Mouse (Mus musculus): ENCODE results near the gene Mcu. TPM values are rescaled to one million over a fixed set of nuclear protein-coding genes. Genes with fewer than 3 reads are reported as not detected.

Mcu gene
- polyA plus RNA-seq, 1 experiment from 2014 or later = 27.8 TPM

GRCm38 (mm10) chr10:59554243-59554642, 62.2 kb downstream of the Mcu start:
- no peak overlapping the region for H3K9ac ChIP-seq
- no peaks in the 10 kb centered on the region for H3K36me3 ChIP-seq
- peaks cover 29% of the 10 kb centered on the region for H3K4me1 ChIP-seq (replicated peaks)
- no peak overlapping the region for H3K27ac ChIP-seq (ENCODE audit: poor library complexity, severe bottlenecking)
- H3K4me2 ChIP-seq = no peak overlapping the region
- no peak for ATAC-seq (ENCODE audit: insufficient number of reproducible peaks, low FRiP score)
- WGBS = 93% methylated on average over 1 of the region's 1 CpGs
- no peaks in the 10 kb centered on the region for H3K27me3 ChIP-seq (replicated peaks)
- H3K9me3 ChIP-seq (replicated peaks) = peaks cover 3% of the 10 kb centered on the region; the same call in 1 of the 2 replicates
- H3K4me3 ChIP-seq = no peak overlapping the region

GRCm38 (mm10) chr10:59552456-59552855, 64.0 kb downstream of the Mcu start:
- Histone ChIP-seq H3K36me3 (no peaks in the 10 kb centered on the region), H3K4me3 (no peak overlapping the region), H3K27ac (ENCODE audit: poor library complexity, severe bottlenecking) (no peak overlapping the region), H3K9ac (no peak overlapping the region), H3K4me2 (no peak overlapping the region), H3K9me3 (replicated peaks) (peaks cover 15% of the 10 kb centered on the region), H3K27me3 (replicated peaks) (no peaks in the 10 kb centered on the region), H3K4me1 (replicated peaks) (peaks cover 23% of the 10 kb centered on the region)
- no peak for ATAC-seq (ENCODE audit: insufficient number of reproducible peaks, low FRiP score)
- 28% methylated on average over 1 of the region's 1 CpGs for WGBS

GRCm38 (mm10) chr10:59548768-59549333, 67.6 kb downstream of the Mcu start:
- Histone ChIP-seq H3K9me3 (replicated peaks) (peaks cover 21% of the 10 kb centered on the region), H3K9ac (no peak overlapping the region), H3K4me2 (no peak overlapping the region), H3K36me3 (peaks cover 9% of the 10 kb centered on the region), H3K4me1 (replicated peaks) (peaks cover 7% of the 10 kb centered on the region; the same call in 1 of the 2 replicates), H3K4me3 (no peak overlapping the region), H3K27me3 (replicated peaks) (no peaks in the 10 kb centered on the region), H3K27ac (ENCODE audit: poor library complexity, severe bottlenecking) (no peak overlapping the region)
- no peak for ATAC-seq (ENCODE audit: insufficient number of reproducible peaks, low FRiP score)
- WGBS = 83% methylated on average over 11 of the region's 11 CpGs

- Histone ChIP-seq H3K4me3 (no peak overlapping the region), H3K4me2 (no peak overlapping the region), H3K9ac (no peak overlapping the region), H3K27me3 (replicated peaks) (no peaks in the 10 kb centered on the region), H3K27ac (ENCODE audit: poor library complexity, severe bottlenecking) (no peak overlapping the region), H3K4me1 (replicated peaks) (peaks cover 7% of the 10 kb centered on the region; the same call in 1 of the 2 replicates), H3K9me3 (replicated peaks) (peaks cover 23% of the 10 kb centered on the region), H3K36me3 (peaks cover 12% of the 10 kb centered on the region)
- WGBS = 71% methylated on average over 6 of the region's 6 CpGs
- ATAC-seq (ENCODE audit: insufficient number of reproducible peaks, low FRiP score) = no peak
Observed at GRCm38 (mm10) chr10:59548211-59548610, 68.3 kb downstream of the Mcu start.

- WGBS = 54% methylated on average over 7 of the region's 7 CpGs
- peaks cover 23% of the 10 kb centered on the region for H3K9me3 ChIP-seq (replicated peaks)
- H3K4me2 ChIP-seq = no peak overlapping the region
- peaks cover 12% of the 10 kb centered on the region for H3K36me3 ChIP-seq
- peaks cover 3% of the 10 kb centered on the region; the same call in 1 of the 2 replicates for H3K4me1 ChIP-seq (replicated peaks)
- ATAC-seq (ENCODE audit: insufficient number of reproducible peaks, low FRiP score) = no peak
- no peak overlapping the region for H3K27ac ChIP-seq (ENCODE audit: poor library complexity, severe bottlenecking)
- no peaks in the 10 kb centered on the region for H3K27me3 ChIP-seq (replicated peaks)
- no peak overlapping the region for H3K4me3 ChIP-seq
- H3K9ac ChIP-seq = no peak overlapping the region
Observed at GRCm38 (mm10) chr10:59547426-59547825, 69.1 kb downstream of the Mcu start.

GRCm38 (mm10) chr10:59545169-59545568, 71.3 kb downstream of the Mcu start:
- Histone ChIP-seq H3K27me3 (replicated peaks) (no peaks in the 10 kb centered on the region), H3K4me1 (replicated peaks) (peaks cover under 1% of the 10 kb centered on the region), H3K4me2 (no peak overlapping the region), H3K9me3 (replicated peaks) (peaks cover 23% of the 10 kb centered on the region), H3K36me3 (peaks cover 12% of the 10 kb centered on the region), H3K27ac (ENCODE audit: poor library complexity, severe bottlenecking) (no peak overlapping the region), H3K9ac (no peak overlapping the region), H3K4me3 (no peak overlapping the region)
- WGBS = 90% methylated on average over 7 of the region's 7 CpGs
- ATAC-seq (ENCODE audit: insufficient number of reproducible peaks, low FRiP score) = no peak

GRCm38 (mm10) chr10:59543351-59543750, 73.1 kb downstream of the Mcu start:
- peaks cover 19% of the 10 kb centered on the region for H3K4me1 ChIP-seq (replicated peaks)
- H3K4me3 ChIP-seq = no peak overlapping the region
- 84% methylated on average over 9 of the region's 9 CpGs for WGBS
- ATAC-seq (ENCODE audit: insufficient number of reproducible peaks, low FRiP score) = no peak
- H3K9ac ChIP-seq = no peak overlapping the region
- H3K9me3 ChIP-seq (replicated peaks) = peaks cover 19% of the 10 kb centered on the region
- peaks cover 12% of the 10 kb centered on the region for H3K36me3 ChIP-seq
- no peaks in the 10 kb centered on the region for H3K27me3 ChIP-seq (replicated peaks)
- H3K4me2 ChIP-seq = no peak overlapping the region
- H3K27ac ChIP-seq (ENCODE audit: poor library complexity, severe bottlenecking) = no peak overlapping the region

GRCm38 (mm10) chr10:59541466-59541865, 75.0 kb downstream of the Mcu start:
- Histone ChIP-seq H3K27me3 (replicated peaks) (no peaks in the 10 kb centered on the region), H3K9ac (no peak overlapping the region), H3K36me3 (peaks cover 9% of the 10 kb centered on the region), H3K4me3 (no peak overlapping the region), H3K4me2 (no peak overlapping the region), H3K9me3 (replicated peaks) (peaks cover 7% of the 10 kb centered on the region), H3K4me1 (replicated peaks) (peaks cover 26% of the 10 kb centered on the region), H3K27ac (ENCODE audit: poor library complexity, severe bottlenecking) (no peak overlapping the region)
- ATAC-seq (ENCODE audit: insufficient number of reproducible peaks, low FRiP score) = no peak
- 86% methylated on average over 11 of the region's 11 CpGs for WGBS

- Histone ChIP-seq H3K4me1 (replicated peaks) (peaks cover 26% of the 10 kb centered on the region), H3K36me3 (0 out of 2 replicates have a peak, but pooled peaks cover 4% of the 10 kb centered on the region), H3K9me3 (replicated peaks) (peaks cover 3% of the 10 kb centered on the region; the same call in 1 of the 2 replicates), H3K4me3 (no peak overlapping the region), H3K4me2 (no peak overlapping the region), H3K27ac (ENCODE audit: poor library complexity, severe bottlenecking) (no peak overlapping the region), H3K27me3 (replicated peaks) (no peaks in the 10 kb centered on the region), H3K9ac (no peak overlapping the region)
- no peak for ATAC-seq (ENCODE audit: insufficient number of reproducible peaks, low FRiP score)
- WGBS = 88% methylated on average over 3 of the region's 3 CpGs
Observed at GRCm38 (mm10) chr10:59540596-59540995, 75.9 kb downstream of the Mcu start.

- 0 out of 2 replicates have a peak, but pooled peaks have one; percentile 33 for ATAC-seq (ENCODE audit: insufficient number of reproducible peaks, low FRiP score)
- Histone ChIP-seq H3K4me2 (peak overlapping the region; percentile 83), H3K4me1 (replicated peaks) (peaks cover 26% of the 10 kb centered on the region), H3K36me3 (0 out of 2 replicates have a peak, but pooled peaks cover 4% of the 10 kb centered on the region), H3K9me3 (replicated peaks) (peaks cover 3% of the 10 kb centered on the region; the same call in 1 of the 2 replicates), H3K4me3 (no peak overlapping the region), H3K27me3 (replicated peaks) (no peaks in the 10 kb centered on the region), H3K9ac (no peak overlapping the region), H3K27ac (ENCODE audit: poor library complexity, severe bottlenecking) (0 out of 2 replicates have a peak overlapping the region, but pooled peaks have one; percentile 8)
- 77% methylated on average over 3 of the region's 3 CpGs for WGBS
Observed at GRCm38 (mm10) chr10:59540081-59540480, 76.4 kb downstream of the Mcu start.

- peak overlapping the region; percentile 50 for H3K4me3 ChIP-seq
- H3K9me3 ChIP-seq (replicated peaks) = peaks cover 3% of the 10 kb centered on the region; the same call in 1 of the 2 replicates
- peak overlapping the region; percentile 69 for H3K9ac ChIP-seq
- H3K36me3 ChIP-seq = 0 out of 2 replicates have a peak, but pooled peaks cover 4% of the 10 kb centered on the region
- peak overlapping the region; percentile 75 for H3K27ac ChIP-seq (ENCODE audit: poor library complexity, severe bottlenecking)
- no peaks in the 10 kb centered on the region for H3K27me3 ChIP-seq (replicated peaks)
- peak overlapping the region; percentile 83 for H3K4me2 ChIP-seq
- 1% methylated on average over 12 of the region's 12 CpGs for WGBS
- H3K4me1 ChIP-seq (replicated peaks) = peaks cover 26% of the 10 kb centered on the region
- ATAC-seq (ENCODE audit: insufficient number of reproducible peaks, low FRiP score) = 0 out of 2 replicates have a peak, but pooled peaks have one; percentile 56
Observed at GRCm38 (mm10) chr10:59539533-59539875, 77.0 kb downstream of the Mcu start.

Data from heart, embryonic 12.5 days (tissue).